Mouse (Mus musculus): ENCODE data around the gene Tjp1.

DNA sequence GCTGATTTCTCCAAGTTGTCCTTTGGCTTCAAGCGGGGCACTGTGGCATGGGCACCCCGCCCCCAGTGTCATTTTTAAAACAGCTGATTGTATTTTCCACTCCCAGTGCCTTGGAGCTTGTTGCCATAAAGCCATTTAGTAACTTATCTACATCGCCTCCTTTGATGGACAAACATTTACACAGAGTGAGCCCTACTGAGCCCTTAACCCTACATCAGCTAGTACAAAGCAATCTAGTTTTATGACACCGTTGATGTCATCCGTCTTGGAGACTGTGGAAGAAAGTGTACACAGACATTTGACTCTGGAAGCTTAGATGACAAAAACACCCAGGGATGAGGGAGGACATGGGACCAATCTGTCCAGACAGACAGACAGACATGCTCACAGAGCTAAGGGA lies 20.2 kb downstream of the Tjp1 start:
- TF ChIP-seq CTCF (IDR thresholded peaks at IDR 0.05; ENCODE audit: extremely low read depth, insufficient read depth, insufficient read length, insufficient replicate concordance) (no peak), POLR2A (IDR thresholded peaks at IDR 0.05; ENCODE audit: low read depth, low read length) (no peak)
